8 mouse cellular contexts compared by ENCODE assay signal in the genomic region with DNA sequence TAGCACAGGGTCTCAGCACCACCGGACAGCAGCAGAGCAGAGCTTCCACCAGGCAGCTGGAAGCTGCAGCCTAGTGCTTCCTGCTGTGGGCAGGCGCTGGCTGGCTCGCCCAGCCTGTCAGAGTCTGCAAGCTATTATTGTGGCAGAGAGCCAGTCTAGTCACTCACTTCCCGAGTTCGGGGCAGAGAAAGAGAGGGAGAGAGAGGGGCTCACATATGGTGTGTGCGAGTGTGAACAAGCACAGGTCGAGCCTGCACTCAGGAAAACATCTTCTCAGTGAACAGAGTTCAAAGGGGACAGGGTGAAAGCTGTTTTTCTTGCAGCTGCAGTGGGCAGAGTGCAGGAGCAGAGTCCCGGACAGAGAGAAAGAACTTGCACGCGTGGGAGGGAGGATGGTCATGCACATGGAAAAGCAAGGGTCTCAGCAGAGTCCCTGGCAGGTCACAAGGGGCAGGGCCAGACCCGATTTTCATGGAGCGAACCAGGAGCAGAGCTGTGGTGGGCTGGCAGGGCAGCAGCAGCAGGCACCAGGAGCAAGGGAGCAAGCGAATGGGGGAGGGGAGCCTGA. TPM values are rescaled to one million over a fixed set of nuclear protein-coding genes. Genes with fewer than 3 reads are reported as not detected.
DNase-seq lines count a peak whose midpoint lies in the region; ATAC-seq and TF ChIP-seq lines count a peak whose summit lies in the region.

No protein-coding gene starts in this region.

- TF ChIP-seq CTCF in kidney, postnatal 0 days (IDR thresholded peaks at IDR 0.05; ENCODE audit: low read depth) = no peak

- H3K4me1 ChIP-seq in kidney, postnatal 0 days (replicated peaks; ENCODE audit: insufficient read depth, low read length) = peaks cover 5% of the 10 kb centered on the region; the same call in 1 of the 2 replicates
- H3K4me1 ChIP-seq in forebrain, embryonic 12.5 days = peaks cover 9% of the 10 kb centered on the region
- H3K4me1 ChIP-seq in limb, embryonic 14.5 days (ENCODE audit: control insufficient read depth, insufficient read depth, low read length) = peaks cover 9% of the 10 kb centered on the region
- peaks cover 9% of the 10 kb centered on the region for H3K4me1 ChIP-seq in neural tube, embryonic 15.5 days

- ATAC-seq in kidney, postnatal 0 days (replicated peaks; ENCODE audit: low FRiP score, low read depth) = no peak; the same call in 1 of the 2 replicates
- peak; percentile 44; the same call in 1 of the 2 replicates for ATAC-seq in forebrain, embryonic 12.5 days (ENCODE audit: low FRiP score)
- ATAC-seq in limb, embryonic 14.5 days (ENCODE audit: low FRiP score, low read depth) = no peak
- no peak for ATAC-seq in neural tube, embryonic 15.5 days (ENCODE audit: low FRiP score)

- whole genome bisulfite sequencing in kidney, postnatal 0 days = 8% methylated on average over 13 of the region's 13 CpGs
- WGBS in forebrain, embryonic 12.5 days = 7% methylated on average over 13 of the region's 13 CpGs
- 5% methylated on average over 13 of the region's 13 CpGs for WGBS in limb, embryonic 14.5 days
- WGBS in neural tube, embryonic 15.5 days = 5% methylated on average over 13 of the region's 13 CpGs

- no peaks in the 10 kb centered on the region for H3K27me3 ChIP-seq in kidney, postnatal 0 days (ENCODE audit: insufficient read depth, low read length)
- H3K27me3 ChIP-seq in forebrain, embryonic 12.5 days = no peaks in the 10 kb centered on the region
- no peaks in the 10 kb centered on the region for H3K27me3 ChIP-seq in limb, embryonic 14.5 days (ENCODE audit: control insufficient read depth, insufficient read depth, low read length)
- H3K27me3 ChIP-seq in neural tube, embryonic 15.5 days (replicated peaks) = no peaks in the 10 kb centered on the region

- DNase-seq in kidney, postnatal 0 days (ENCODE audit: low spot score) = peak; percentile 48
- no peak for DNase-seq in kidney, postnatal 10 days
- DNase-seq in limb, embryonic 14.5 days (ENCODE audit: low spot score) = peak; percentile 52
- no peak for DNase-seq in left cerebral cortex, postnatal 25 days (ENCODE audit: low spot score in 2 of 2)
- DNase-seq in spleen, postnatal 14 days (ENCODE audit: low spot score in 2 of 2) = no peak
- DNase-seq in natural killer cell, adult 2 months (ENCODE audit: low spot score in 2 of 2) = no peak

- H3K4me2 ChIP-seq in kidney, postnatal 0 days (ENCODE audit: low read length) = peak overlapping the region; percentile 35
- peak overlapping the region; percentile 34 for H3K4me2 ChIP-seq in forebrain, embryonic 12.5 days
- H3K4me2 ChIP-seq in limb, embryonic 14.5 days (replicated peaks; ENCODE audit: low read depth, low read length, severe bottlenecking) = peak overlapping the region; percentile 28; the same call in 1 of the 2 replicates
- peak overlapping the region; percentile 19; the same call in 1 of the 2 replicates for H3K4me2 ChIP-seq in neural tube, embryonic 15.5 days

- TF ChIP-seq POLR2A in limb, embryonic 14.5 days (IDR thresholded peaks at IDR 0.05; ENCODE audit: borderline replicate concordance, extremely low read depth, insufficient read depth, insufficient read length) = no peak

- intact Hi-C loops in left cerebral cortex, postnatal 25 days (cut with DNase I) = no loop called here

- H3K4me3 ChIP-seq in kidney, postnatal 0 days (replicated peaks; ENCODE audit: low read depth, low read length) = no peak overlapping the region
- H3K4me3 ChIP-seq in forebrain, embryonic 12.5 days (replicated peaks) = no peak overlapping the region
- no peak overlapping the region for H3K4me3 ChIP-seq in limb, embryonic 14.5 days (replicated peaks; ENCODE audit: low read length)
- no peak overlapping the region for H3K4me3 ChIP-seq in neural tube, embryonic 15.5 days (replicated peaks)

- 0 out of 2 replicates have a peak overlapping the region, but pooled peaks have one; percentile 37 for H3K9ac ChIP-seq in kidney, postnatal 0 days (ENCODE audit: low read depth, low read length)
- H3K9ac ChIP-seq in forebrain, embryonic 12.5 days = peak overlapping the region; percentile 17; the same call in 1 of the 2 replicates
- H3K9ac ChIP-seq in limb, embryonic 14.5 days (ENCODE audit: low read depth, low read length, severe bottlenecking) = peak overlapping the region; percentile 36
- no peak overlapping the region for H3K9ac ChIP-seq in neural tube, embryonic 15.5 days (replicated peaks)

- no peaks in the 10 kb centered on the region for H3K9me3 ChIP-seq in kidney, postnatal 0 days (replicated peaks; ENCODE audit: low read length)
- no peaks in the 10 kb centered on the region for H3K9me3 ChIP-seq in forebrain, embryonic 12.5 days
- no peaks in the 10 kb centered on the region for H3K9me3 ChIP-seq in limb, embryonic 14.5 days (ENCODE audit: control insufficient read depth, low read length)
- no peaks in the 10 kb centered on the region for H3K9me3 ChIP-seq in neural tube, embryonic 15.5 days (replicated peaks)

- H3K27ac ChIP-seq in kidney, postnatal 0 days = no peak overlapping the region; the same call in 1 of the 2 replicates
- no peak overlapping the region for H3K27ac ChIP-seq in forebrain, embryonic 12.5 days
- H3K27ac ChIP-seq in limb, embryonic 14.5 days (replicated peaks; ENCODE audit: low read depth, low read length) = no peak overlapping the region
- H3K27ac ChIP-seq in neural tube, embryonic 15.5 days (replicated peaks) = no peak overlapping the region

- no peaks in the 10 kb centered on the region for H3K36me3 ChIP-seq in kidney, postnatal 0 days (ENCODE audit: insufficient read depth, low read length)
- no peaks in the 10 kb centered on the region for H3K36me3 ChIP-seq in forebrain, embryonic 12.5 days (replicated peaks)
- no peaks in the 10 kb centered on the region for H3K36me3 ChIP-seq in limb, embryonic 14.5 days (ENCODE audit: control insufficient read depth, insufficient read depth, low read length)
- no peaks in the 10 kb centered on the region for H3K36me3 ChIP-seq in neural tube, embryonic 15.5 days

RNA-seq across cellular contexts. Expression of a gene that starts 31.0 kb away (rescaled TPM):
- polyA plus RNA-seq in kidney, postnatal 0 days (2015; fragmentation: Nextera tagmentation; extraction: Ambion mirVana) = 27.7 and 29.5 TPM in 2 replicates
- polyA plus RNA-seq in forebrain, embryonic 12.5 days (2016; fragmentation: Nextera tagmentation; extraction: Ambion mirVana) = 43.2 and 43.5 TPM in 2 replicates
- polyA plus RNA-seq in limb, embryonic 14.5 days (2012; rRNA removed) = 24.3 and 25.2 TPM in 2 replicates
- 30.4 and 30.7 TPM in 2 replicates for polyA plus RNA-seq in limb, embryonic 14.5 days (2014; fragmentation: Nextera tagmentation; extraction: Ambion mirVana)
- 36.3 and 38.9 TPM in 2 replicates for polyA plus RNA-seq in neural tube, embryonic 15.5 days (2015; fragmentation: Nextera tagmentation; extraction: Ambion mirVana)
- total RNA-seq in left cerebral cortex, postnatal 25 days (2021) = 10 to 100 TPM; 32.6 to 34.3 TPM

Comparison
In these comparisons a context has a peak if more than half of its experiments do, and no peak if none do; other contexts are left out.
1. DNase-seq: peak in kidney, postnatal 0 days (single experiment) and limb, embryonic 14.5 days (single experiment); none in kidney, postnatal 10 days (single experiment), left cerebral cortex, postnatal 25 days (0 of 2), spleen, postnatal 14 days (0 of 2) and natural killer cell, adult 2 months (0 of 2).
2. Peak in every context shown above with its lines, with median percentiles within 50 percentile points of each other: H3K4me2 ChIP-seq.